Mouse (Mus musculus): ENCODE results near the gene Snrpa.
A peak's percentile ranks its signal among the peaks of the same experiment; 100 is the strongest.

Snrpa gene

DNA sequence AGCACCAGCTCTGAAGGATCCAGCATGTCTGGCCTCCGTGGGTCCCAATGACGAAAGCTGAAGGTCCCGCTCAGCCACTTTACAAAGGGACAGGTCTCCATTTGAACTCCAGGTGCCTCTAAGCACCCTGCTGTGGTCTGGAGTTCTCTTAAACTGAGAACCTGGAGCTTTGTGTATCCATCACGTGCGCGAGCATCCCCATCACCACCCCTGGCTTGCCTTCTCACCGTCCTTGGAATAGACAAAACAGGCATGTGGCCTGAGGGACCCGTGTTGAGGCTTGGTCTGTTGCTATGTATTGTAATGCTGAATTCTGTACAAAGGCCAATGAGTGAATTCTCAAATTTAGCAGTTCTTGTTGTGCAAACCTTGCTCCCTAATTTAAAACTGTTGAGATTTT, 2.7 kb upstream of the Snrpa start:
- peak; percentile 74 for DNase-seq (ENCODE audit: low read depth, low spot score)

DNA sequence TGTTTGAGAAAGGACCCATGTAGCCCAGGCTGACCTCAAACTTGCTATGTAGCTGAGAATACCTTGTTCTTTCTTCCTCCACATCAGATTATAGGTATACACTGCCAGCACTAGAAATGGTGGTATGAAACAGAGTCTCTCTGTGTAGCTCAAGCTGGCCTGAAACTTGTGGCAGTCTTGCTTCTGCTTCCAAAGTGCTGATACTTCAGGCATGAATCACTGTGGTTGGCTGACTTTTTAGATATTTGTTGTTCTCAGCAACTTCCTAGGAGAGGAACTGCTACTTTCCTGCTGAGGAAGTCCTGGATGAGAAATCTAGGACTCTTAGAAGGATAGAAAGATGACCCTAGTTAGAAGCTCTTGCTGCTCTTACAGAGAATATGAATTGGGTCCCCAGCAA, 2.3 kb upstream of the Snrpa start:
- no peak for DNase-seq (ENCODE audit: low read depth, low spot score)

DNA sequence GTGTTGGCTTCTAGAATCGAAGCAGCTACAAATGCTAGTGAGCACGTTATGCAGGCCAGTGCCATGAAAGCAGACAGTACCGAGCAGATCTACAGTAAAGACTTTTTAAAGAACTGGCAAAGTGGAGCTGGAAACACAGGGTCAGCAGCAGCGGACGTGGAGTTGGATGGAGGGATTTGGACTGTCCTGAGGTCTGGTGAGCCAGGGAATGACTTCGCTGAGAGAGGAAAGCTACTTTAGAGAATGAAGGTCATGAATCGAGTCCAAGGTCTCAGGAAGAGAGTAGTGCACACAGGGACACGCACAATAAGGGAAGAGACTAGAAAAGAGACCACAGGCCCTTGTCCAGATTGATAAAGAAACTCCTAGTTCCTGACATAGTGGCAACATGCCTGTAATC, 1.6 kb upstream of the Snrpa start:
- no peak for DNase-seq (ENCODE audit: low read depth, low spot score)

DNA sequence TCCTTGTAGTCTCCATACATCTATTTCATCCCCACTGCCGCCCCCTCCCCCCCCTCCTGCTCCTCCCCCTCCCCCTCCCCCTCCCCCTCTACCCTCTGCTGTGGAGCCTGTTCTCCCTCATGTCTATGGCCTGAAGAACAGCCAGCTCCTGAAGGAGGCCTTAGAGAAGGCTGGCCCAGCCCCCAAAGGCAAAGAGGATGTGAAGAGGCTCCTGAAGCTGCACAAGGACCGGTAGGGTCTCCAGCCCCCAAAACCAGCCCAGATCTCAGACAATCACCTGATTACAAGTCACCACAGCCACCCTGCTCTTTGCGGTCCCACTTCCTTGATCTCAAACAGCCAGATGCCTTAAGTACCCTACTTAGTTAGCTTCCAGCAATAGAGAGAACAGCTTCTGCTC, 1.1 kb upstream of the Snrpa start:
- DNase-seq (ENCODE audit: low read depth, low spot score): no peak

DNA sequence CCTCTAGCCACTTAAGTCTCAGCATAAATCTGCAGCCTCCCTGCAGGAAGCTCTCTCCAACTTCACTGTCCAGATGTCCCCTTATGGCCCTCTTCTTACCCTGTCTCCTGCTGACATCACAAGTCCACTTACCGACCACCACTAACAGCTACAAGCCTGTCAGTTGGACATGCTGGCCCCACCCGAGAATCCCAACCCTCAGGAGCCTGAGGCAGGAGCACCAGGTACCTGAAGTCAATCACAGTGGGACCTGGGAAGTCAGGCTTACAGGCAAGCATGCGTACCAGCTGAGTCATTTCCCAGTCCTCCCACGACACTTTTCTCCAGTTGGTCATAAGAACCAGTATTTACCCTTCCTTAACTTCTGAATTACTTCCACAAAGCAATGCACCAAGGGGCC, 2.3 kb downstream of the Snrpa start:
- no peak for DNase-seq (ENCODE audit: low read depth, low spot score)

DNA sequence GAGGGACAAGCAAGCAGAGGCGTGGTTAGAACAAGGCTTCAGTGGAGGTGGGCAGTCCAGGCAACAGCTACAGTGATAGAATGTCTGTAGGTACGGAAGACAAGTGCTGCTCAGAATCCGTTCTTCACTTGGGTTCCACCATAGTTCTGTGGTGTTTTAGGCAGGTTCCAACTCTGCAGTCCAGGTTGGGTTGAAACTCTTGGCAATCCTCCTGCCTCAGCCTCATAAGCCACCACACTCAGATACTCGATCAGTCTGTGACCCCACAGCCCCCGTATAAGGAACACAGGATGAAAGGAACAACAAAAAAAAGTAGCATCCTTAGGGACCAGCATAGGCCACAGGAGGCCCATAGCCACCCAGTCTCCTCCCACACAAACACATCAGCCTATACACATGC, 3.6 kb downstream of the Snrpa start:
- no peak for DNase-seq (ENCODE audit: low read depth, low spot score)

DNA sequence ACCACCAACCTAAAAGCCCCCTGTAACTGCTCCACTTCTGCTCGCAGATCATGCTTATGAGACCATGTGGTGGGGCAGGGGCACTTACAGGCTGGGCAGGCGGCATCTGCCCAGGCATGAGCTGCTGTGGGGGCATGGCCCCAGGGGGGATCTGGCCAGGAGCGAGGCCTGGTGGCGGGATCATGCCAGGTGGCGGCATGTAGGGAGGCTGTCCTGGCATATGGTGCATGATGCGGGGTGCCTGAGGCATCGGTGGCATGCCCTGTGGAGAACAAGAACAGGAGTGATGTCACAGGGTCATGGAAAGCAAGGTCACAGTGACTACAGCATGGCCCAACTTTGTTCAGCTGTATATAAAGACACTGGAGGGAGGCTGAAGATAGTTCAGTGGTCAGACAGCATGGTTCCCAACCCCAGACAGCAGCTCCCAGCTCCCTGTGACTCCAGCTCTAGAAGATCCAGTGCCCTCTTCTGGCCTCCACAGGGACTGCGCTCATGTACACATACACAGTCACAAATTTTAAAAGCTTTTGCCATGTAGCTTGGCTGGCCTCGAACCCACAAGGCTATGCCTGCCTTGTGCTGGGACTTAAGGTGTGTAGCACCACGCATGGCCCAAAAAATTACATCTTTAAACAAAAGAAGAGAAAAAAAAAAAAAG, 6.7 kb downstream of the Snrpa start:
- peak; percentile 82 for DNase-seq (ENCODE audit: low read depth, low spot score)

DNA sequence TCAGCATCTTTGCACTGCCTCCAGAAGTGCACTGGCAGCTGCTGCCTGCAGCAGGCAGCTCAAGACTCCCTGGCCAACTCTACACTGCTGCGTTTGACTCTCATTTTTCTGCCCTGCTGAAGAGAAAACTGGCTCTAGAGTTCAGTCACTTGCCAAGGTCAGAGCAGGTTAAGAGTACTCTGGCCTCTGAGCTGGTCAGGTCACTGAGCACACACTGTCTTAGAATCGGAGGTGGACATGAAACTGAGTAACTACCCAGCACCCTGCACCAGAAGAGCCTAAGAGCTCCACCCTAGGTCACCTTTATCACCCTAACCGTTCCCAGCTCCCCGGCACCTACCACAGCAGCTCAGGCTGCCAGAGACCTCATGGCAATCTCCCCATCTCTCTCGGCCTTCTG, 10.1 kb downstream of the Snrpa start:
- no peak for DNase-seq (ENCODE audit: low read depth, low spot score)

DNA sequence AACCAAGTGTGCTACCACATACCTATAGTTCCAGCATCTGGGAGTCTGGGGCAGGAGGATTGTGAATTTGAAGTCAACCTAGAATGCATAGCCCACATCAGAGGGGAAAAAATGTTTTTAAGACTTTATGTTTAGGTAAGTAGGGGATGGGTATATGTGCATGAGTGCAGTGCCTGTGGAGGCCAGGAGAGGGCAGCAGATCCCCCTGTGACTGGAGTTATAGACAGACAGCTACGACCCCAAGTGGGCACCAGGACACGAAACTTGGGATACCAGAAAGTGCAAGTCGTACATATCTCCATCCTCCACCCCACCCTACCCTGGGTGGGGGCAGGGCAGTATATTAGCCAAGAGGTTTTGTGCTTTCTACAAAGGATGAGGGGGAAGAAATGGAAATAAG, 11.1 kb downstream of the Snrpa start:
- DNase-seq (ENCODE audit: low read depth, low spot score): peak; percentile 89

DNA sequence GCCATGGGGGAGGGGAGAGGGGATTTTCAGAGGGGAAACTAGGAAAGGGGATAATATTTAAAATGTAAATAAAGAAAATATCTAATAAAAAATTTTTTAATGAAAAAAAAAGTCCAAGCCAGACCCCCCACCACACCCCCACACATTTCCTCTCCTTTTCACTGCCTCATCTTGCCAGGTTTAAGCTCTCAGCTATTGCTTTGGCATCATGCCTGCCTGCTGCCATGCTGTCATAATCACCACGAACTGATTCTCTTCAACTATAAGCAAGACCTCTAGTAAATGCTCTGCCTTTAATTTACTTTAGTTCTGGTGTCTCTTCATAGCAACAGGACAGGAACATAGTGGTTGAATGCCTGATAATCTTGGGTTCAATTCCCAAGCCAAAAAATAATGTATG, 13.6 kb downstream of the Snrpa start:
- DNase-seq (ENCODE audit: low read depth, low spot score): no peak

DNA sequence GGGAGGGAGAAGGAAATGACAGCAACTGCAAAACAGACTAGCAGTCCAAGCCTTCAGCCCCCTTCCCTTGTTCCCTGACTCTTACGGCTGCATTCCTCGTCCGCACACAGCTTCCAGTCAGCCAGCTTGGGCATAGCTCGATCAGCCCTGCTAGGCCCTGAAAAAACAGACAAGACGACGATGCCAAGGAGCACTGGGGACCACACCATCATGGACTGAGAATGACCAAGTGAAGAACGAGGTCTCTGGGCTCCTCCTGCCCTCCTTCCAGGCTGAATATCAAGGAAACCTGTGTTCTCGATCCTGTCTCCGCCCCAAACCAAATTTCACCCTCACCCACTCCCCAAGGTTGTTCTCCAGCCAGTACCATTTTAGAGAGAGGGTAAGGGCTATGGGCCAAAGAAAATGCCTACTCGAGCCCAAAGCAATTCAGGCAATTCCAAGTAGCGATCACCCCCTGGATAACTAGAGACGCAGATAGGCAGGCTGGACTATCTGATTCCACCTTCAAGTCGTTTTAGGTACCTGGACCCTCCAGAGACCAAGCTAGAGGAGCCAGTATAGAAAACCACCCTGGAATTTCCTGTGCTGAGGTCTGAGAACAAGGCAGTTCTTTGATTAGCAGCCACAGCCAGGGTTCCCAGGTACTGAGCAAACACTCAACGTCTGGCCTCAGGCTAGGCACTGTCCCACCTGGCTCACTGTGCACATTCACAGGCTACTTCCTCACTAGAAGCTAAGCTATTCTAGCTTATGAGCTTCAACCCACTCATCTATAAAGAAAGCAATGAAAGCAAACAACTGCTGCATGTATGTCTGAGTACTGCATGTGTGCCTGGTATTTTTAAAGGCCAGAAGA, 15.0 kb downstream of the Snrpa start, which contains the start of the genes Gm21983 and Mia:
TSS of gene Gm21983 (minus strand) at position 250 of the 859 bp plus-strand sequence.
TSS of gene Mia (minus strand) at position 321 of the 859 bp plus-strand sequence.
- DNase-seq (ENCODE audit: low read depth, low spot score): no peak

DNA sequence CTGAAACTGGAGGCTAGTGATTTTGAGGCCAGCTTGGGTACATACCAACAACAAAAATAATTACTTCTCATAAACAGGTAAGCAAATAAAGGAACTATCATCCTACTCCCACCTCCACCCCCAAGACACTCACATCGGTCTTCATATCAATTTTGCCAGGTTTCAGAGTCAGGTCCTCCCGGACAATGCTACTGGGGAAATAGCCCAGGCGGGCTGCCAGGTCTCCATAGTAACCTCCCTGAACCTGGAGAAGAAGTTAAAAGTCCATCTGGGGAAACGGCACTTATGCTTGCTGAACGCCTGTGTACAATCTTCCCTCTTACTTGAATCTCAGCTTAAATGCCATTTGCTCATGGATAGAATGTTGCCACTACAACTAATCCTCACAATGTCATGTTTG, 16.0 kb downstream of the Snrpa start:
- DNase-seq (ENCODE audit: low read depth, low spot score): no peak

DNA sequence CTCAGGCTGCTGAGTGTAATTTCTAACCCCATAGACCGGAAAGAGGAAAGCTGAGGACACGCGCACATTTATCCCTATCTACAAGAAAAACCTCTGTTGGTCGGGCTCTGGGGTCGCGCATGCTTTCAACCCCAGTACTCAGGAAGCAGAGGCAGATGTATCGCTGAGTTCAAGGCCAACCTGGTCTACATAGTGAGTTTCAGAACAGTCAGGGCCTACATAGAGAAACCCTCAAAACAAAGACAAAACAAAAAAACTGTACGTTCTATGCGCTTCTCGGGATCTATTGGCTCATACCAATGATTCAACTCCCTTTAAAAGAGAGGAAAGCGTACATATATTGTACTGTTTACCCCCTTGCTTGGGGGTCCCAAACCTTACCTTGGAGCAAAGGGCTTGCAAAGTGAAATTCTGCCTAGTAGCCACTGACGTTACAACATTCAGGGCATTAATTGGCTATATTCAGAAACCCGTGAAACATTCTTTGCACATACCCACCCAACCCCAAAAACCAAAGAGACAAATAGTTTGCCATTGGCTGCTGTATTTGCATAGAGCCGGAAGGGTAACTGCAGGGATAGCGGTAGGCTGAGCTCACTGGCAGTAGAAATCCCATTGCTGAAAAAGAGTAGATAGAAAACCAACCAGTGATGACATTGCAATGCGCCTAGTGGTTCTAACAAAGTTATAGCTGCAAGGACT, 16.7 kb downstream of the Snrpa start:
- DNase-seq (ENCODE audit: low read depth, low spot score): peak; percentile 51

DNA sequence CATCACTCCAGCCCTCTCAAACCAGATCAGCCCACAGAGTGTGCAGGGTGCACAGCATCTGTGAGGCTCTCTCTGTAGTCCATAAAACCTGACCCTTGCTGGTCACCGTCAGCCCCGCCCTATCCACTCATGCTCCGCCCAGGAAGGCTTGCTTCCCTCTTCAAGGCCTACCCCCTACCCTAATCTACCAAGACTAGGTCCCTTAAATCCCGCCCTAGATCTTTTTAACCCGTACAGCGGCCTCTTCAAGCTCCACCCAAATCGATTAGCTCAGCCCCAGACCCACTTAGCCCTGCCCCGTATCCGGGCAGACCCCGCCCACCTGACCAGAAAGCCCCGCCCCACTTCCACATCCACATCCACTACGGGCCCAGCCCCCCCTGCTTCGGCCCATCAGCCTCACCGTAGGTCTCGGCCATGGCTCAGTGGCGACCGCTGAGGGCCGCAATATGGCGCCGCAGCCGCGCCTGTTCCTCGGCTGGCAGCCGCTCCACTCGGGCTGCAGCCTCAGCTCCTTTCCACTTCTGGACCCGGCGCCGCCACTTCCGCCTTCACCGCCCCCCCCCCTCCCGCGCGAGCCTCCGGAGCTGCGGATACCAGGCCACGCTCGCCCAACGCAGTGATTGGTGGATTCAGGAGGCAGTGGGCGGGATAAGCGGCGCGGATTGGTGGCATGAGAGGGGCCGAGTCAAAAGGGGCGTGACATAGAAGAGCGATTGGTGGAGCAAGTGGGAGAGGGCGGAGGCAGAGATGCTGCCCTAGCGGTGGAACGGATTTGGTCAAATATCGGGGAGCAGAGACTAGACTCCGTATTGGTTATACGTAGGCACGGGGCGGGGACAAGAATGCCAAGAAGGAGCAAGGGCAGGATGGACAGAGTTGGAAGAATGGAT, 17.5 kb downstream of the Snrpa start, which contains the start of gene Rab4b:
TSS of gene Rab4b (minus strand) at position 573 of the 893 bp plus-strand sequence.
- DNase-seq (ENCODE audit: low read depth, low spot score): peak; percentile 100

DNA sequence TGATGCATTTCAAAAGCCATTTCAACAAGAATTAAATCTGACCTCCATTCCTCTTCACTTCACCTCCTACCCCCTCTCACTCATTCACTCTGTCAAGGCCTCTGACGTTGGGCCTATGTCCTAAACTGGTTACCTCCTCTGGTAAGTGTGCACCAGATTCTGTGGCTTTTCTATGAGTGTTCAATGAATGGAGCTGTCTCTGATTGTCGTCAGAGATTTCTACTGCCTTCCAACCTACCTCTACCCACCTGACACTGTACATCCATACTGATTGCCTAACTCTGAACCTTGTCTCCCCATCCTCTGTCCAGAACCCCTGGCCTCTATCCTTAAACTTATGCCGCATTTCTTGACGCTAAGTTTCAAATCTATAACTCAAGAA, 18.1 kb downstream of the Snrpa start:
- DNase-seq (ENCODE audit: low read depth, low spot score): no peak

DNA sequence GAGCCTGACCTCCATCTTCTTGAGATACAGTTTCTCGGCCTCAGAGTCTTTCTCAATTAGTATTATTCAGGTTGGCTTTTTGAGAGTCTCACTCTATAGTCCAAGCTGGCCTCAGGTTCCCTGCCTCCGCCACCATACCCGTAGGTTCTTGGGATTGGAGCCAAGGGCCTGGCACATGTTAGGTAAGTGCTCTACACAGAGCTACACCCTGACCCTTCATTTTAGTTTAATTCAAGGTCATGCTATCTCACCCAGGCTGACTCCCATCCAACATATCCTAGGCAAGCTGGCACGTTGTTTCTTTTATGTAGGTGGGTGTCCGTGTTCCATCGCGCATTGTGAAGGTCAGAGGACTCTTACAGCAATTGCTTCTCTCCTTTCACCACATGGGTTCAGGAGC, 21.2 kb downstream of the Snrpa start:
- DNase-seq (ENCODE audit: low read depth, low spot score): no peak

DNA sequence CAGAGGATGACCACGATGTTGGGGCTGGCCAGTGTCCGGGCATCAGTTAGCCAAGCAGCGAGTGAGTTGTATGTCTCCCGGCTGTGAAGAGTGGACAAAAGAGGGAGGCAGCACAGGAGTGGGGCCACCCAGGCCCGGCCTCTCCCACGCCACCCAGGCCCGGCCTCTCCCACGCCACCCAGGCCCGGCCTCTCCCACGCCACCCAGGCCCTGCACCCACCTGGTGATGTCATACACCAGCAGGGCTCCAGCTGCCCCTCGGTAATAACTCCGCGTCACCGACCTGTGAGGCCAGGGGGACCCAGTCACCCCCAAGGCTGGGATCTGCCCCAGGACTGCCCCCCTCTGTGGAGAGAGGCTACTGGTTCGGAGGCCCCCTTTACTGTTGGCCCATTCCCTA, 21.6 kb downstream of the Snrpa start:
- no peak for DNase-seq (ENCODE audit: low read depth, low spot score)

DNA sequence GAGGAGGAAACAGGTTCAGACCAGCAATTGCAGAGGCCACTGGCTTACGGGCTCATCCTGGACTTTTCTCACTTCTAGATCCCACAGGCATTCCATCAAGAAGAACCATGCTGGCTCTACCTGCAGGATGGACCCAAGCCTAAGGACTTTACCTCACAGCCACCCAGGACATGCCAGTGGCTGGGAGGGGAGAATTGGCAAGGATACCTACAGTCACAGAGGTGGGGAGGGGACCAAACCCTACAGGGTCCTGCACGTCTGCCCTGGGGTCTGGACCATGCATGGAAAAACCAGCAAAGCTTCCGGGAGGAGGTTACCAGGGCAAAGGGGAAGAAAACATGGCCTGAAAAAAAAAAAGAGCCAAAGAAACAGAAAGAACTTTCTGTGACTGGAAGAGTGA, 25.1 kb downstream of the Snrpa start:
- no peak for DNase-seq (ENCODE audit: low read depth, low spot score)

DNA sequence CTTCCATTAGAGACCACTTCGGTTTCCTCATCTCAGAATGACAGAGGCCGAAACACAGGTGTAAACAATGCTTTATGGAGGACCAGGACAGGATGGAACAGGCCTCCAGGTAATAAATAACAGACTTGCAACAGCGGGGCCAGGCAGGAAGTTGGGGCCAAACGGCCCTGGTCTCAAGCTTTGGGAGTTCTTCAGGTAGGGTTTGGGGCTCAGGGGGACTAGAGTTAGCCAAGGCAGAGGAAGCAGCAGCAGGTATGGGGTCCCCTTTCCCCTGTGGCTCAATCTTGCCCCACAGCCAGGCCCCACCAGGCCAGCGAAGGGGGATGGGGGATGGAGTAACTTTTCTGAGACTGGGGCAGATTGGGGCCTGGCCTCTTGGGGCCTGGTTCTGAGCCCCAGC, 27.7 kb downstream of the Snrpa start:
- DNase-seq (ENCODE audit: low read depth, low spot score): no peak

DNA sequence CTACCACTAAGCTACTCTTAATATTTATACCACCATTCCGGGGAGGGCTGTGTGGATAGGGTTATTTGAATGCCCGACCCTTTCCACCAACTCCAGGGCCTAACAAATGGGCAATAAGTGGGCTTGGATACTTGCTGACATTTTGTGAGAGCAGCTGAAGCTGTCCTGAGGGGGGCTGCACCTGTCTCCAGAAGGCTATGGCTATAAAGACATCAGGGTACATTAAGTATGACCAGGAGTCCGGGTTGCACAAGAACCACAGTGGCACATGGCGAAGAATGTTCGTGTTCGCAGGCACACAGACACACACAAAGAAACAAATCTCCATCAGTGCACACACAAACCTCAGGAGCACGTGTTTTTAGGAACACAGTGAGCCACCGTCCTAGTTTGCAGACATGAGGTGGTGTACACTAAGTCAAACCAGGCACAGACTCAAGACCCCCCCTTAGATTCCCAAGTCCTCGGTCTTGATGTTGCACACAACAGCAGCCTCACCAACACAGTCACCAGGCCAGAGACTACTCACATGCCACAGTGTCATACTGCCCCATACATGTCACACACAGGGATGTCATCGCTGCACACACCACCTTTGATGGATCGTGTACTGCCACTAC, 28.5 kb downstream of the Snrpa start:
- DNase-seq (ENCODE audit: low read depth, low spot score): no peak

Data from R1 (cell line).